Mouse (Mus musculus) cerebellum, adult 2 months (tissue): ENCODE results near the gene Marveld2.

Experiments
- CTCF ChIP-seq: fragments of 200-500 bp; IDR thresholded peaks from 2 replicates; pipeline ENCODE4 v1.5.1; 2011; ENCODE audit warnings: low read depth, mild to moderate bottlenecking, control low read depth, low read length, moderate library complexity, borderline replicate concordance; ENCODE audit not compliant: insufficient read depth
- POLR2A ChIP-seq: fragments of 200-500 bp; IDR thresholded peaks from 2 replicates; pipeline ENCODE4 v1.6.1; 2011; ENCODE audit warnings: low read length, control low read depth, borderline replicate concordance; ENCODE audit not compliant: insufficient read depth

- TF ChIP-seq POLR2A (no peak), CTCF (no peak)
Observed at GRCm38 (mm10) chr13:100603031-100603737, 13.6 kb downstream of the Marveld2 start.
